Mouse (Mus musculus): ENCODE results near the gene Gm11060.
A peak's percentile ranks its signal among the peaks of the same experiment; 100 is the strongest.

Gene Gm11060

DNA sequence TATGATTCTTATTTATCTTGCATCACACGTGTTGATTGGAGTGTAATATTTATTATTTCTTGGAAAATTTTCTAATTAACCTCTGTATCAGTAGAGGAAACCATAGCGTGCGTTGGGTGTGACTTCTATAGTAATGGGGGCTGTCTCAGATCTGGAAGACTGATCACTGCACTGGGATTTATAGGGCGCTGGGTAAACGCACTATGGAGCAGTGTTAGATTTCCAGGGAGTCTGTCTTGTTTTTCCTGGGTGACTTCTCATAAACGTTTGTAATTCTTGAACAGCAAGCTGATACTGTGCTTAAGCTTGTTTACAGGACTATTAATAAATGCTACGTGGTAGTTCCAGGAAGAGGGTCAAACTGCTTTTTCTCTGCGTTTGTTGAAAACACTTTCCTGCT is 25.9 kb downstream of the Gm11060 start:
- no peak for DNase-seq (ENCODE audit: low spot score in 2 of 2)

DNA sequence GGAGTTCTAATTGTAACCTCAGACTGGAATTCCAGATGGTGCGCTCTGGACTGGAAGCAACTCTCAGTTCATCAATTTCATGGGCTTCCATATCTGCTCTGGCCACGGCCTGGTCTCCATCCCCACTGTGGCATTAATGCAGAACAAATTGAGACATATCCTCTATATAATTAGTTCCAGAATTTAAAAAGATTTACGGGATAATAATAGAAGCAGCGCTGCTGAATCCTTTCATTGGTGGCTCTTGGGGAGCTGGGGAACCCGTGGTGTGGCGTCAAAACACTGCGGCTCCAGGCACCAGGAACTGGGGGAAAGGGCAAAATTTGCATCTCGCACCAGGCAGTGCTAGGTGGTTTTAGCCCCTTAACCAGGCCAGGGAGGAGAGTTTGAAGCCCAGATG is 30.4 kb downstream of the Gm11060 start:
- no peak for DNase-seq (ENCODE audit: low spot score in 2 of 2)

DNA sequence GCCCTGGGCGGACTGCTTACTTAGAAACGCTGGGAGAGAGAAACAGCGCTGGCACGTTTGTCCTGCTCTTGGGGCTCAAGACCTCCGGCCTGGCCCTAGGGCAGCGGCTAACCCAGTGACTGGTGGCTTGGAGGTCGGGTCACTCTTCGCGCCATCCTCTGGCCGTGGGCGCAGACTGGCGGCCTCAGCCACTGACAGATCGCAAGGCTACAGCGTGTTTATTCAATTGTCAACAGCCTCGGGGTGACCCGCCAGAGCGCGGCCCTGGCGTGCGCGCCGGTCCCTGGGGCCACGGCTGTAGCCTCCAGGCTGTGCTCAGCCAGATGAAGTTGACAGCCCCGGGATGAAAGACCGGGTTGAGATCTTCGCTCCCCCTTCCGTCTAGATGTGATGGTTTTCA is 31.1 kb downstream of the Gm11060 start:
- no peak for DNase-seq (ENCODE audit: low spot score in 2 of 2)

DNA sequence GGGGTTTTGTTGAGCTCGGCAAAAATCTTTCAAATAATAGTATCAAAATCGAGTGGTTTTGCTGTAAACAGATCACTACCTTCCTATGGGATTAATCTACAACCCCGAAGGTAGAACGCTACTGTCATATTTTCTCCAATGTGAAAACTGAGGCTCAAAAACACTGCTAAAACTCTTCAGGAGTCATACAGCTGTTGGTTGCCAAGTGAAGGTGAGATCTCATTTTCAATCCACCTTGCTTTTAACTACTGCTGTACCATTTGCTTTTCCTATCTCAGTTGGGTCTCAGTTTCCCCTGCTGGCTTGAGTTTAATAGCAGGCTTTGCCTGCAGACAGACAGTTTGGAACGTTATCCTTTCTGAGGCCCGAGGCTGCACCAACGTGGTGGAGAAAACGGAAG is 31.6 kb downstream of the Gm11060 start:
- no peak for DNase-seq (ENCODE audit: low spot score in 2 of 2)

DNA sequence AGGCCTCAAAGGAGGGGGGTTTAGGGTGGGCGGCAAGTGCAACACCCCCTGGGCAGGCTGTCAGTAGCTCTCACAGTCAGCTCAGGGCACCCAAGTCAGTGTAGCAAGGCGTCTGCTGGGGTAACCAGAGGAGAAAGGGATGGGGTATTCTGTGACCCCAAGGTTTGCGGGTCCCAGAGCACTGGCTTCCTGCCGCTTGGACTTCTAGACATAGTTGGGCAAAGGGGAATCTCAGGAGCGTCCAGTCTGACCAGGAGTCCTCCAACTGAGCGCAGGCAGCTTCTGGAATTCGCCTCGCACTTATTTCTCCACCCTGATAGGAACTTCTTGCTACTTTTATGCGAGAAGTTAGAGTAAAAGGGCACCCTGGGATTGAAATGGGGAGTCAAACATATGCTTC is 32.1 kb downstream of the Gm11060 start:
- no peak for DNase-seq (ENCODE audit: low spot score in 2 of 2)

DNA sequence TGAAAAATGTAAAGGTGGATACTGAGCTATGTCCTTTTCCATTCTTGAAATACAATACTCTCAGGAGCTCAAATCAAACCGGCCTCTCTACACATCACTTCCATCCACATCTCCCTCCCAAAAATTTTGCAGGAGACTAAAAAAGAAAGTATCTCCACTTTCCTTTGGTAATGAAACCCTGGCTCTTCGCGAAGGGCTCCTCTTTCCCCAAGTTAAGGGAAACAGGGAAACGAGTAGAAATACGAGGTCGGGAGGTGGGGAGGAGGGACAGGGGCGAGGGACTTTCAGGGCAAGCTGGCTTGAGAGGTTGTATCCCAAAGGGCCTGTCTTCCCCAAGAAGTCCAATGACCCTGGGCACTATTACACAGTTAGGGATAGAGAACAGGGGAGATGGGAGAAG is 32.6 kb downstream of the Gm11060 start:
- DNase-seq (ENCODE audit: low spot score in 2 of 2), result no peak

DNA sequence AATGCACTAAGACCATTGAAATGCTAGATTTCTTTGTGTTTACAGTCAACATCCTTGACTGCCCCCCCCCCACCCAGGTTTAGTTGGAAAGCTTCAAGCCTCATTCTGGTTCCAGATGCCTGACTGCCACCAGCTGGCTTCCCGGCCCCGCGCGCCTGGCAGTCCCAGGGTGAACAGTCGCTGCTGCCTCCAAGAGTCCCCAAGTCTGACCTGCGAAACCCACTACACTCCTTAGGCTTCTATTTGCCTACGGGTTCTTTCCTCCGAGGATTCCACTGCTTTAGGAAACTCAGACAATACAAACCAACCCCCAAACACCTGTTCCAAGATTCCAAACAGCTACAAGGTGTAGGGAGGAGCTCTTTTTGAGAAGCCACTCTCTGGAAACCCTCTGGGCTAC is 33.4 kb downstream of the Gm11060 start:
- no peak for DNase-seq (ENCODE audit: low spot score in 2 of 2)

DNA sequence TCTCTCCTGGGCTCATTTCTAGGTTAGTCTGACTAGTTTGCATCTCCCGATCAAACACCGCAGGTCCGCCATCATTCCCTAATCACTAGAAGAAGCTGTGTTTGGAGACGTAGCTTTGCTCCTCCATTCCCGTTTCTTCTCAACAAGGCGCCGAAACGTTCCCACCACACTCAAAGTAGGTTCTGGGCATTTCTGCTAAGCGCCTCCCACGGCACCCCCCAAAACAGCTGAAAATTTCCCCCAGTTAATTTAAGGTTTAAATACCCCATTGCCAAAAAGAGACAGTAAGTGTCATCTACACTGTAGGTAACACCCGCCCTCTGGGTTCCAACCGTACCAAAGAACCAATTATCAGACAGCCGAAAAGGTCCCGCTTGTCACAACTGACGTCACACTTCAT is 33.8 kb downstream of the Gm11060 start:
- DNase-seq (ENCODE audit: low spot score in 2 of 2), result no peak

DNA sequence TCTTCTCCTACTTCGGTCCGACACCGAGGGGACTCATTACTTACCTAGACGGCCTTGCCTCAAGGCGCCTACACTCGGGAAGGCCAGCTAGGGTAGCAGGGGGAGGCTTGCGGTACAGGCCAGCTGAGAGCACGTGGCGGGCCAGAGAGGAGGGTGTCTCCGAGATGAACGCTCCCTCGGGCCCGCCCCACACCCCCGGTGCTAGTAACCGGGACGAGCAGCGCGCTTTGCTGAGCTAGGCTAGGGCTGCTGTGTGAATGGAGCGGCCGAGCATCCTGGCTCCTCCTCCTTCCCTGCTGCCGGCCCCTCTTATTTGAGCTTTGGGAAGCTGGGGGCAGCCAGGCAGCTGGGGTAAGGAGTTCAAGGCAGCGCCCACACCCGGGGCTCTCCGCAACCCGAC is 34.5 kb downstream of the Gm11060 start, which contains the start of gene Wt1:
Wt1 (plus strand) TSS at position 251 of the 400 bp plus-strand sequence.
- peak; percentile 73 to 76 for DNase-seq (ENCODE audit: low spot score in 2 of 2)

DNA sequence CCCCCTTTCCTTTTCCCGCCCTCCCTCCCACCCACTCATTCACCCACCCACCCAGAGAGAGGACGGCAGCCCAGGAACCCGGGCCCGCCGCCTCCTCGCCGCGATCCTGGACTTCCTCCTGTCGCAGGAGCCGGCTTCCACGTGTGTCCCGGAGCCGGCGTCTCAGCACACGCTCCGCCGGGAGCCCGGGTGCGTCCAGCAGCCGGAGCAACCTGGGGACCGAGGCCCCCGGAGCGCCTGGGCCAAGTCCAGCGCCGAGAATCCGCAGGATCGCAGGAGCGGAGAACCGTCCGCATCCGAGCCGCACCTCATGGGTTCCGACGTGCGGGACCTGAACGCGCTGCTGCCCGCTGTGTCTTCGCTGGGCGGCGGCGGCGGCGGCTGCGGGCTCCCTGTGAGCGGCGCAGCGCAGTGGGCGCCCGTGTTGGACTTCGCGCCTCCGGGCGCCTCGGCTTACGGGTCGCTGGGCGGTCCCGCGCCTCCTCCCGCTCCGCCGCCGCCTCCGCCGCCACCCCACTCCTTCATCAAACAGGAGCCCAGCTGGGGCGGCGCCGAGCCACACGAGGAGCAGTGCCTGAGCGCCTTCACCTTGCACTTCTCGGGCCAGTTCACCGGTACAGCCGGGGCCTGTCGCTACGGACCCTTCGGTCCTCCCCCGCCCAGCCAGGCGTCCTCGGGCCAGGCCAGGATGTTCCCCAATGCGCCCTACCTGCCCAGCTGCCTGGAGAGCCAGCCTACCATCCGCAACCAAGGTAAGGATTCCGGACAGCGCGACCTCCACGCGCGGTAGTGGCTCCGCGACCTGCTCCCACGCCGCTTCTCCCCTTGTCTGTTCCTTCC is 35.1 kb downstream of the Gm11060 start:
- no peak for DNase-seq (ENCODE audit: low spot score in 2 of 2)

DNA sequence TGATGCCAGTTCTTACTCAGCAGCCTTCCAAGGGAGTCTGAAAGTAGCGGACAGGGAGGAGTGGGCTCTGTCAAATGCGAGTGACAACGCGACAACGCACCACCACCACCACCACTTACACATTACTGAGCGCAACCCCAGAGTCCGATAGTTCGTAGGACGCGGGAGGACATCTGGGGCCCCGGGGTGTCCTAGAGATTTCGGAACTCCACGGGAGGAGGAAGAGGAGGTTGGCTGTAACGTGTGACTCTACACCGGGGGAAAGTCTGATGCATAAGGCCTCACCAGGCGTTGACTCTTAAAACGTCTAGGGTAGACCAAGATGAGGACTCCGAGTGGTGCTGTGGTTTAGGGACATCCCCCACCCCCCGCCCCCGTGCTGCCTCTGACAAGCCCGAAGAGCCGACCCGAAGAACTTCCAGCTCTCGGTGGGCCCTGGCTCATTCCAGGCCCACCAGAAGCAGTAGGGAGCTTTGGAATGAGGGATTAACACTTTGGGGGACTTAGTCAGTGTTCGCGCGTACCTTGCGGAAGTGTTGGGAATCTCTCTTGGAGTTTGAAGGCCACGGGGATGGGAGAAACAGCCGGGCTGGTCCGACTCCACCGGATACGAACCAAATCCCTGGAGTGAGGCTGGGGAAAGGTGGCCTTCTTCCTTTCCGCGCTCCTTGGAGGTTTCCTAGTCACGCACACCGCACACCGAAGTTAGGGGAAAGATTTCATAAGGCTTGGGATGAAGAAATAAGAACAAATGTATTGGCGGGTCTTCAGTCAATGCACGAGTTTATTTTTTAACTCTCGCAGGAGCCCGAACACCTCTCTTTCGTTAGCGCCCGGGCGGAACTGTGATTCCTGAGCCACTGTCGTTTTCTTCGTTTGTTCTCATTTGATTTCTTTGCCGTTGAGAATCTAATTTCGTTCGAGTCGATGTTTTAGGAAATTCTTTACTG is 36.0 kb downstream of the Gm11060 start:
- no peak for DNase-seq (ENCODE audit: low spot score in 2 of 2)

DNA sequence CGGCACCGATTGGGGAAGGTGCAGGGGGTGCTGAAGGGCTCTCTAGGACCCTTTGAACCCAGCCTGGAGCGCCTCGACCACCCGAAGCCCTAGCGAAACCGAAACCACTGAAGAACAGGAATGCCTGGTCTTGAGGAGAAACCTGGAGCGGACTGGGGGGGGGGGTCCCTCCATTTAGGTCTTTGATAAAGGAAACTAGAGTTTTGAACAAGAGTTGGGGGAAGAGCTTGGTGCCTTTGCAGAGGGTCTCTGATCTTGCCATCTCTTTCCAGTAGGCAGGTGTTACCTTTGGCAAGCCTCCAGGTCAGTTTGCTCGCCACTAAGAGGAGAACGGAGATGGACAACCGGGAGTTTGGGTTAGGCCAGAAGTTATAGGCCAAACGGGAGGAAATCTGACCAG is 36.7 kb downstream of the Gm11060 start:
- DNase-seq (ENCODE audit: low spot score in 2 of 2), result no peak

DNA sequence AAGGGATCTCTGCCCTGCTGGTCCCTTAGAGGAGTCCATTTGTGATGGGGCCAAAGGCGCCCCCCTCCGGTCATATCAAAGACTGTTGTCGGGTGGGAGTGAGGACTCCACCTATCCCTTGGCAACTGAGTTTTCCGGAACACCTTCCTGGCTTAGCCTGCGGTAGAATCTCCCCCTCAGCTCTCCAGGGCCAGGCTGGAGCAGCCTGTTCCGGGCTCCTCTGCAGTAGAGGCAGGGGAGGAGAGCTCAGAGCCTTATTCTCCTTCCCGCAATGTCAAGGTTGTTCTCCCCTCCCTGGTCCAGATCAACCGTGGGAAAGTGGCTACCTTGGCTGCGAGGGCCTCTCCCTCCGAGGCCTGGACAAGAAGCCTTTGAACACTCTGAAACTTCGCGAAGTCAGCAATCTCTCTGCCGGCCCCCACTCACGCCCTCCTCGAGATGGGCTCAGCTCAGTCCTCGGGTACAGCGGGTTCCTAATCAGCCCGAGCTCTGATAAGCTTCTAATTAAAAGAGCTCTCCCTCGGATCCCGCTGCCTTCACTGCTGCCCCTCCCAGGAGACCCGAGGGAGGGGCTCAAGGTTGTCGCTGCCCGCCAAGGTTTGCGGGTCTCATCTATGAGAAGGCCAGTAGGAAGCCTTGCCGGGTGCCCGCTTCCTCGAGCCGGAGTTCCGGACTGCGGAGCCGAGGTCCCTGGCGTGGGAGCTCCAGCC is 38.7 kb downstream of the Gm11060 start:
- DNase-seq (ENCODE audit: low spot score in 2 of 2), result no peak

DNA sequence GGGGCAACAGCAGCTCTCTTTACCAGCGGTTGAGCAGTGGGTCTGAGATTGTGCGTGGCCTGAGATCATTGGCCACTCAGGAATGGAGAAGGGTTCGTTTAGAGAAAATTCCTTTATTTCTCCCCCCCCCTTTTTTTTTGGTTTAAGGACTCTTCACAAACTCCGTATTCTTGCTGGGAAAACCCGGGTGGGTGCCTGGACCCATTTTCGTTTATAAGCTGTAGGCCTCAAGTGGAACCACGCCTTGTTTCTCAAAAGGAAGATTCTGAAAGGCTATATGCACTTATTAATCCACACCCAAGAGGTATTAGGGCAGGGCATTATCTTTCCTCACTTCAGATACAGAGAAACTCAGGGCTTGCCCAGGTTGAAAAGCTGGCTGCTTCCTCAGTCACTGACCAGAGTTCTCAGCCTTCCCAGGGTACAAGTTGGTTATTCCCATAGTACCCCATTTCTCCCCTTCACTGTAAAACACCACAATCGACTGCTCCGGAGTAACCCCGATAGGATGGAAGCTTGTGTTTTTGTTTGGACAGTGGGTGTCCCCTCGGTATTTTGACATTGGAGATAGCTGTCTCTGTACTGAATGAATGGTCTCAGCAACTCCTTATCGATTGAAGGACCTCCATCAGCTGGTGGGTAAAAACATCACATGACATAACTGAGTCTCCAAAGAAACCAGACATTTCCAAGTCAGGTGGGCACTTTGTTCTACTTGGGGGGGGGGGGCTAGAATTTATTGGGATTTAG is 39.4 kb downstream of the Gm11060 start:
- no peak for DNase-seq (ENCODE audit: low spot score in 2 of 2)

DNA sequence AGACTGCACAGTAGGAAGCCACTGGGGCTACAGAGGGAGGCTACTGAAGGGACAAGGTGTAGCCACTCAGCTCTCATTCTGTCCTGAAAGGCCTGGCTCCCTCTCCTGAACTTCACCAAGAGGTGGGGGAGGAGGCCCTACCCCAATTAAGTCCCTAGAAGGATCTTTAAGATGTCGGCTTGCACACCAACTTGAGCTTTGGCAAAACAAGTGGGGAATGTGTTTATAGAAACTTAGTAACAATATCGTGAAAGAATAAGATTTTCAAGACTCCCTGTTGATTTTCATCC is 39.9 kb downstream of the Gm11060 start:
- no peak for DNase-seq (ENCODE audit: low spot score in 2 of 2)

DNA sequence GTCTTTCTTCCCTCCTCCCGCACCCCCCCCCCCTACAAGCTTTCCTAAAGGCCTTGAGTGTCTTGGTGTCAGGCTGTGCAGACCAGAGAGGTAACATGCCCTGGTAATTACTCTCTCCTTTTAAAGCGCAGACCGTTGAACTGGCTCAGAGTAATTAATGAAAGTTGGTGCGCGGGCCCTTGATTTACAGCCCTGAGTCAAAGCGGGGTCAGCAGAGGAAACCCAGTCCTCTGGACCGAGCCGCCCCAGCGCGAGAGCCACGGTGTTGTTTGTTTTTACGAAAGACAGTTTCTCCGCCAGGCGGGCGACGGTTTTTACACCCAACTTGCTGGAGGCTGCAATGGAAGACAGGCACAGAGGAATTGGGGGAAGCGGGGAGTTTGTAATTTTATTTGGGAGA is 40.5 kb downstream of the Gm11060 start:
- no peak for DNase-seq (ENCODE audit: low spot score in 2 of 2)

DNA sequence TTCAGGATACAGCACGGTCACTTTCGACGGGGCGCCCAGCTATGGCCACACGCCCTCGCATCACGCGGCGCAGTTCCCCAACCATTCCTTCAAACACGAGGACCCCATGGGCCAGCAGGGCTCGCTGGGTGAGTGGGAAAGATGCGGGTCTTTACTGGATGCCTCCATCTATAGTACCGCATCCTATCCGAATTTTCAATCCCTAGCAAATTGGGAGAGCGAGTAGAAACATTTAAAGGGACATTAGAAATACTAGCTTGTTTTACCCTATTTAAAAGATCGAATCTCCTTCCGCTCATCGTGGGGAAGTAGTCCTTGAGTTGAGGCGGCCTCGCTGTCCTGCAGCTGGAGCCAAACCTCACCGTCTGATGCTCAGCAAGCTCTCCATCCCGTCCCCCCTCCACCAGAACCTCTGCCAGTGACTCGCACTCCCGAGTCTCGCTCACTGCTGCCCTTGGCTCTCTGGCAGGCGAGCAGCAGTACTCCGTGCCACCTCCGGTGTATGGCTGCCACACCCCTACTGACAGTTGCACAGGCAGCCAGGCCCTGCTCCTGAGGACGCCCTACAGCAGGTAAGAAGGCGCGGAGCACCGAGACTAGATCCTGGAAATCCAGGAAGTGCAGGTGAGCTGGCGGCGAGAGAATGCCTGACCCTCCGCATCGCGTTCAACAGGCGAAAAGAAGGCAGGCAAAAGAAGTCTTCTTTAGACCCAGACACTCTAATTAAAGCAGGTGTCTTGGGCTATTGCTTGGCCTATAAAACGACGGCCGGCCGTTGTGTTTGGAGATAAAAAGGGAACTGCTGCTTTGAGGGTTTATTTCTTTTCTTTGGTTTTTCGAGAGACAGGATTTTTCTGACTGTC is 41.3 kb downstream of the Gm11060 start:
- DNase-seq (ENCODE audit: low spot score in 2 of 2), result no peak

DNA sequence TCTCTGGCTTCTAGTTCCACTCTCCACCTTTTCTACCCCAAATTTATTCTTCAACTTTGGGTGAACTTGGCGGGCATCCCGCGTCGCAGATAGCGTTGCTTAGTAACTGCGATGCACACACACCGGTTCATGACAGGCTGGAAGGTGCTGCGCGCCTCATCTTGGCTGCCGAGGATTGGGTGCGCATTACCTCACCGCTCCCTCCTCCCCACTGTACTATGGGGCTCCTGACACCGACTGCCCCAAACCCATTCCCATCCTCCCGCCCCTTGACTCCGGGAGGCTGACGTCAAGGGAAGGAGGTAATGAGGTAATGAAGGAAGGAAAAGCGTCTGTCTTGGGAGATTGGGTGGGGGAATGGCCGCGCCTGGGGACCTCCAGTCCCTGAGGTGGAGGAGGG is 42.5 kb downstream of the Gm11060 start:
- no peak for DNase-seq (ENCODE audit: low spot score in 2 of 2)

DNA sequence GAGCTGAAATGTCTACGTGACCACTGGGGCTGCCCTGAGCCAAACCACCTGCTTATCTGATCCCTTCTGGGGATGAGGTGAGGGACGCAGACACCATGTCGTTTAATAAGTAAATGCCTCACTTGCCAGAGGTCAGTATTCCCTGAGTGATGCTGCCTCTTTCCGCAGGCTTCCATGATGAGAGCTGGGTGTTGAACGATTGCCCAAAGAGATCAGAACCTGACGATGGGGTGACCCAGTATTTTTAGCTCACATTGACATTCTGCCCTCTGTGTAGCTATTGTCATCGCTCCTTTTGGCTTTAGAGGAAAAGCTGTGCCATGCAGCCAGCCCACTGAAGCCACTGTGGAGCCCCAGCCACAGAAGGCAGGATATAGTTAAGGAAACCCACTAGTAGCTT is 47.7 kb downstream of the Gm11060 start:
- no peak for DNase-seq (ENCODE audit: low spot score in 2 of 2)

DNA sequence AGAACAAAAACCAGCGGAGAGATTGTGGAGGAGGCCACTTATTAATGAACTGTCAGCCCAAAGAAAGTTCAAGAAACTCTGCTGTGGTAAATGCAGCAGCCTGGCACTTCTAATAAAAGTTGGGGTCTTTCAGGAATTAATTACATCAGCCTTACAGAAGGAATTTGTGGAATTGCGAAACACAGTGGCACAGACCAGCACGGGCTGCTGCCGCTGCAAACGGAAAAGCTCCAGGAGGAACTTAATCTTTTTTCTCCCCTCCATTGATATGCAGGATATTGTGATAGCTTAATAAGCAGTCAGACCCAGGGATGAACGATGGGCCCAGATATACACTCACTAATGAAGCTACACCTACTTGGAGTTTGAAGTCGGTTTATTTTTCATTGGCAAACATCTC is 49.6 kb downstream of the Gm11060 start:
- no peak for DNase-seq (ENCODE audit: low spot score in 2 of 2)
